Mouse (Mus musculus) intestine, postnatal 0 days (tissue): ENCODE results near the gene Tnfaip8l3. TPM values are rescaled to one million over a fixed set of nuclear protein-coding genes. Genes with fewer than 3 reads are reported as not detected.
"Not testable (repeated sequence)": the region's sequence is repeated elsewhere in the genome, so short reads cannot be mapped to it uniquely, and the experiment has no call there.

Experiments
- ATAC-seq: fragments of 200-750 bp; cut with Nextera tagmentation; 2 replicates; pipeline ENCODE4 v1.8.0; 2017; ENCODE audit warnings: mild to moderate bottlenecking, moderate TSS enrichment, moderate library complexity
- H3K27ac ChIP-seq: fragments of 300-500 bp; sonication (generic); 2 replicates; pipeline ENCODE4 v1.5.1; 2014; ENCODE audit warnings: mild to moderate bottlenecking, low read depth, low read length, moderate library complexity
- H3K27me3 ChIP-seq: fragments of 300-500 bp; sonication (generic); replicated peaks from 2 replicates; pipeline ENCODE4 v1.6.1; 2014; ENCODE audit warnings: low read length, mixed read lengths; ENCODE audit not compliant: control insufficient read depth, insufficient read depth
- H3K36me3 ChIP-seq: fragments of 300-500 bp; sonication (generic); 2 replicates; pipeline ENCODE4 v1.6.1; 2014; ENCODE audit warnings: mild to moderate bottlenecking, moderate library complexity; ENCODE audit not compliant: control insufficient read depth, insufficient read depth
- H3K4me1 ChIP-seq: fragments of 300-500 bp; sonication (generic); replicated peaks from 2 replicates; pipeline ENCODE4 v1.6.1; 2014; ENCODE audit warnings: antibody characterized with exemption, low read length, mixed read lengths; ENCODE audit not compliant: control insufficient read depth, insufficient read depth
- H3K4me2 ChIP-seq: fragments of 300-500 bp; sonication (generic); replicated peaks from 2 replicates; pipeline ENCODE4 v1.6.1; 2014; ENCODE audit warnings: low read depth, mild to moderate bottlenecking, moderate library complexity
- H3K4me3 ChIP-seq: fragments of 300-500 bp; sonication (generic); 2 replicates; pipeline ENCODE4 v1.5.1; 2014; ENCODE audit warnings: low read depth, low read length
- H3K9ac ChIP-seq: fragments of 300-500 bp; sonication (generic); 2 replicates; pipeline ENCODE4 v1.6.1; 2014; ENCODE audit warnings: mild to moderate bottlenecking, low read depth, low read length
- H3K9me3 ChIP-seq: fragments of 300-500 bp; sonication (generic); 2 replicates; pipeline ENCODE4 v1.6.1; 2016; ENCODE audit warnings: mixed run types; ENCODE audit not compliant: control insufficient read depth
- CTCF ChIP-seq: sonication (generic); IDR thresholded peaks from 2 replicates; pipeline ENCODE4 v1.5.1; 2016; ENCODE audit warnings: low read depth, mild to moderate bottlenecking, control low read depth, antibody characterized with exemption, moderate library complexity
- WGBS: fragments of 180-500 bp; shearing (Covaris S2); extraction: QIAGEN DNeasy Blood & Tissue Kit; methylation state at CpG from one replicate; pipeline ENCODE4 v1.1.7; 2014; 5-methylcytosine and 5-hydroxymethylcytosine counted together
- polyA plus RNA-seq: library from polyadenylated mRNA; unstranded; fragments of >200 nt; fragmentation: Nextera tagmentation; extraction: Ambion mirVana; gene quantifications from 2 replicates; pipeline ENCODE4 v1.2.1, GENCODE M21; 2015

Gene Tnfaip8l3
- polyA plus RNA-seq, 1 experiment from 2014 or later = 0.52 TPM

- H3K27me3 ChIP-seq = no peaks in the 10 kb centered on the region
- 83% methylated on average over 5 of the region's 5 CpGs for WGBS
- no peaks in the 10 kb centered on the region for H3K9me3 ChIP-seq
- no peak overlapping the region for H3K4me2 ChIP-seq
- H3K27ac ChIP-seq = no peak overlapping the region
- no peaks in the 10 kb centered on the region for H3K36me3 ChIP-seq
- H3K9ac ChIP-seq = no peak overlapping the region
- no peak for TF ChIP-seq CTCF
- ATAC-seq = no peak
- H3K4me1 ChIP-seq = no peaks in the 10 kb centered on the region
- H3K4me3 ChIP-seq = no peak overlapping the region
These were observed 33.5 kb downstream of the Tnfaip8l3 start for GRCm38 (mm10) chr9:54034691-54035090.

- H3K27me3 ChIP-seq = no peaks in the 10 kb centered on the region
- no peaks in the 10 kb centered on the region for H3K9me3 ChIP-seq
- no peaks in the 10 kb centered on the region for H3K4me1 ChIP-seq
- no peak overlapping the region for H3K4me3 ChIP-seq
- H3K36me3 ChIP-seq = no peaks in the 10 kb centered on the region
- H3K9ac ChIP-seq = no peak overlapping the region
- TF ChIP-seq CTCF = no peak
- WGBS = 34% methylated on average over 3 of the region's 3 CpGs
- no peak overlapping the region for H3K27ac ChIP-seq
- H3K4me2 ChIP-seq = no peak overlapping the region
- ATAC-seq = peak; percentile 73; the same call in 1 of the 2 replicates
These were observed 45.4 kb downstream of the Tnfaip8l3 start for GRCm38 (mm10) chr9:54022795-54023194.

GRCm38 (mm10) chr9:53994528-53994927 is 73.7 kb downstream of the Tnfaip8l3 start:
- Histone ChIP-seq H3K9me3 (no peaks in the 10 kb centered on the region), H3K36me3 (no peaks in the 10 kb centered on the region), H3K27ac (no peak overlapping the region), H3K27me3 (no peaks in the 10 kb centered on the region), H3K4me3 (no peak overlapping the region), H3K4me2 (no peak overlapping the region), H3K9ac (no peak overlapping the region), H3K4me1 (no peaks in the 10 kb centered on the region)
- WGBS = 58% methylated on average over 1 of the region's 1 CpGs
- no peak for ATAC-seq
- peak; percentile 30 for TF ChIP-seq CTCF

- H3K9ac ChIP-seq = not testable (repeated sequence)
These were observed 75.6 kb downstream of the Tnfaip8l3 start for GRCm38 (mm10) chr9:53992567-53992966.

GRCm38 (mm10) chr9:53990921-53991320 is 77.3 kb downstream of the Tnfaip8l3 start:
- TF ChIP-seq CTCF = peak; percentile 94

More at GRCm38 (mm10) chr9:53992567-53992966, 75.6 kb downstream of the Tnfaip8l3 start:
- not testable (repeated sequence) for H3K4me3 ChIP-seq, H3K4me2 ChIP-seq, H3K9me3 ChIP-seq, H3K27ac ChIP-seq, ATAC-seq, H3K36me3 ChIP-seq, H3K27me3 ChIP-seq, H3K4me1 ChIP-seq

GRCm38 (mm10) chr9:53986972-53987371 is 81.2 kb downstream of the Tnfaip8l3 start:
- Histone ChIP-seq H3K9ac (no peak overlapping the region), H3K9me3 (no peaks in the 10 kb centered on the region), H3K4me3 (no peak overlapping the region), H3K36me3 (no peaks in the 10 kb centered on the region), H3K27me3 (no peaks in the 10 kb centered on the region), H3K4me2 (no peak overlapping the region), H3K4me1 (no peaks in the 10 kb centered on the region), H3K27ac (no peak overlapping the region)
- ATAC-seq = no peak
- peak; percentile 81 for TF ChIP-seq CTCF
- 36% methylated on average over 3 of the region's 3 CpGs for WGBS

More at GRCm38 (mm10) chr9:53990921-53991320, 77.3 kb downstream of the Tnfaip8l3 start:
- Histone ChIP-seq H3K9me3 (no peaks in the 10 kb centered on the region), H3K36me3 (no peaks in the 10 kb centered on the region), H3K27ac (no peak overlapping the region), H3K4me1 (no peaks in the 10 kb centered on the region), H3K9ac (no peak overlapping the region), H3K4me2 (no peak overlapping the region), H3K27me3 (no peaks in the 10 kb centered on the region), H3K4me3 (no peak overlapping the region)
- ATAC-seq = no peak
- 5% methylated on average over 3 of the region's 3 CpGs for WGBS

GRCm38 (mm10) chr9:53984868-53985267 is 83.3 kb downstream of the Tnfaip8l3 start:
- ATAC-seq = no peak
- peak; percentile 73 for TF ChIP-seq CTCF
- no peak overlapping the region for H3K4me2 ChIP-seq
- no peaks in the 10 kb centered on the region for H3K4me1 ChIP-seq
- H3K27ac ChIP-seq = no peak overlapping the region
- no peaks in the 10 kb centered on the region for H3K9me3 ChIP-seq
- 31% methylated on average over 9 of the region's 9 CpGs for WGBS
- H3K27me3 ChIP-seq = no peaks in the 10 kb centered on the region
- no peak overlapping the region for H3K4me3 ChIP-seq
- no peaks in the 10 kb centered on the region for H3K36me3 ChIP-seq
- H3K9ac ChIP-seq = no peak overlapping the region
